Mouse (Mus musculus) cortical plate, adult 2 months (tissue): Measurements from ENCODE around the gene Olfr1396.

Experiments
- CTCF ChIP-seq: fragments of 200-500 bp; IDR thresholded peaks from 2 replicates; pipeline ENCODE4 v1.5.1; 2011; ENCODE audit warnings: mild to moderate bottlenecking, control low read depth, low read length; ENCODE audit not compliant: insufficient read depth; ENCODE audit errors: extremely low read depth
- POLR2A ChIP-seq: fragments of 200-500 bp; IDR thresholded peaks from 2 replicates; pipeline ENCODE4 v1.6.1; 2011; ENCODE audit warnings: mild to moderate bottlenecking, low read length, control low read depth; ENCODE audit not compliant: insufficient read depth; ENCODE audit errors: extremely low read depth

GRCm38 (mm10) chr11:49105752-49106151 is 8.9 kb downstream of the Olfr1396 start:
- TF ChIP-seq CTCF (no peak), POLR2A (no peak)
